Mouse (Mus musculus): ENCODE results near the gene Spcs1.

DNA sequence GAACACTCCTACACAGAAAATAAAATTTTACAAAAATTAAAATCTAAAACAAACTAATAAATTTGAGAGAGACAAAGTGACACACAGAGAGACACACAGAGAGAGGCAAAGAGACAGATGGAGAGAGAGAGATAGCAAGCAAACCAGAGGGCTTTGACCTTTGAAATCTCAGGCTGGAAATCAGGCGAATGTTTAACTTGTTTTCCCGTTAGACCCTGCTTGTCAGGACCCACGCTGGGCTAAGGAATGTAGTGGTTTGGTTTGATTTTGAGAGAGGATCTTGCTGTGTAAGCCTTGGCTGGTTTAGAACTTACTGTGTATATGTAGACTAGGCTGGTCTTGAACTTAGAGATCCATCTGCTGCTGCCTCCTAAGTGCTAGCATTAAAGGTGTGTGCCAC is 25.2 kb downstream of the Spcs1 start:
- TF ChIP-seq POLR2A (IDR thresholded peaks at IDR 0.05; ENCODE audit: insufficient read depth, low read depth, low read length) (no peak), CTCF (IDR thresholded peaks at IDR 0.05; ENCODE audit: insufficient read depth, low read depth, low read length) (no peak)

Measured in olfactory bulb, adult 2 months (tissue).